Mouse (Mus musculus) liver, postnatal 0 days (tissue): ENCODE measurements around the gene Dok1.

ENCODE experiments used
- CTCF ChIP-seq: sonication (generic); IDR thresholded peaks from 2 replicates; pipeline ENCODE4 v1.5.1; 2016; ENCODE audit warnings: antibody characterized with exemption, low read depth
- EP300 ChIP-seq: IDR thresholded peaks from 2 replicates; pipeline ENCODE4 v1.6.1; 2016; ENCODE audit warnings: antibody characterized with exemption, low read depth, mild to moderate bottlenecking

DNA sequence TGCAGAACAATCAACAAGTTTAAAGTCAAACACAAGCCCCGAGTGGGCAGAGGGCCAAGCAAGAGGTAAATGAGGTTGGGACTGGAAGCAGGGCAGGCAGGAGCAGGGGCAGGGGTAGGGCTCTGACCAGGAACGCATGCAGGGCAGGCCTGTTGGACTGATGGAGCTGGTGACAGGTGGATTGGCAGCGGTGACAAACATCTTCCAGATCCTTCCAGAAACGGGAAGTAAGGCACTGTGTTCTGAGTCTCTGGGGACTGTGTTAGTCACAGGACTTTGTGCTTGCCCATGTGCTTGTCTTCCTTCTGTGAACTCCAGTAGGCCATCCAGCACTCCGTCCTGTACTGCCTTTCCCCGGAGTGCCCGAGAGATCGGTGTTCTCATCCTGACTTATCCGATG is 11.5 kb upstream of the Dok1 start:
- no peak for TF ChIP-seq CTCF
- no peak for TF ChIP-seq EP300
